Mouse (Mus musculus): ENCODE results near the gene Tmem222. TPM values are rescaled to one million over a fixed set of nuclear protein-coding genes. Genes with fewer than 3 reads are reported as not detected.

Tmem222 gene
- polyA plus RNA-seq, 1 experiment = 143 TPM

DNA sequence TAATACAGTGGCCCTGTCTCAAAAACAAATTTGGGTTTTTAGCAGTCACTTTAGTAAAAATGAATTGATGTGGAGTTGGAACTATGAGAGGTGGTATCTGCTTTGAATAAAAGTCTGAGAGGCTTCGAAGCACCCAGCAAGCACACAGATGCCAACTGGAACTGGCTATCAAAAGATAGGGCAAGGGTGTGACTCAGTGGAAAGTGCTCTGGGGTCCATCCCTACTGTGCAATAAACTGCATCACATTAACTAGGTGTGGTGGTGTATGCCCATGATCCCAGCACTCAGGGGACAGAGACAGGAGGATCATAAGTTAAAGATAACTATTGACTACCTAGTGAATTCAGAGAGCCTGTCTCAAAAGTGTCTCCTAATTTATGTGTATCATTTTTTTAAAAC, 13.7 kb upstream of the Tmem222 start:
- Histone ChIP-seq H3K36me3 (ENCODE audit: control insufficient read depth, insufficient read depth, low read length) (peaks cover 11% of the 10 kb centered on the region), H3K27ac (ENCODE audit: control insufficient read depth, insufficient read depth, low read length) (no peak overlapping the region), H3K4me3 (ENCODE audit: control insufficient read depth, insufficient read depth, low read length) (no peak overlapping the region), H3K27me3 (ENCODE audit: control insufficient read depth, insufficient read depth, low read length) (no peaks in the 10 kb centered on the region), H3K4me1 (replicated peaks; ENCODE audit: control insufficient read depth, insufficient read depth, low read length) (peaks cover 17% of the 10 kb centered on the region)
- WGBS = 98% methylated on average over 1 of the region's 1 CpGs
- TF ChIP-seq CTCF (IDR thresholded peaks at IDR 0.05; ENCODE audit: borderline replicate concordance, control insufficient read depth, extremely low read depth, insufficient read depth, low read length, poor library complexity) = no peak
- no peak for TF ChIP-seq POLR2A (IDR thresholded peaks at IDR 0.05; ENCODE audit: control insufficient read depth, extremely low read depth, insufficient read depth, low read length, poor library complexity)
- no peak for DNase-seq

GRCm38 (mm10) chr4:133286476-133287077, 9.0 kb upstream of the Tmem222 start:
- Histone ChIP-seq H3K27ac (ENCODE audit: control insufficient read depth, insufficient read depth, low read length) (no peak overlapping the region), H3K4me3 (ENCODE audit: control insufficient read depth, insufficient read depth, low read length) (no peak overlapping the region), H3K36me3 (ENCODE audit: control insufficient read depth, insufficient read depth, low read length) (no peaks in the 10 kb centered on the region), H3K27me3 (ENCODE audit: control insufficient read depth, insufficient read depth, low read length) (no peaks in the 10 kb centered on the region), H3K4me1 (replicated peaks; ENCODE audit: control insufficient read depth, insufficient read depth, low read length) (peaks cover 7% of the 10 kb centered on the region)
- no peak for TF ChIP-seq CTCF (IDR thresholded peaks at IDR 0.05; ENCODE audit: borderline replicate concordance, control insufficient read depth, extremely low read depth, insufficient read depth, low read length, poor library complexity)
- TF ChIP-seq POLR2A (IDR thresholded peaks at IDR 0.05; ENCODE audit: control insufficient read depth, extremely low read depth, insufficient read depth, low read length, poor library complexity) = no peak
- DNase-seq = no peak
- 90% methylated on average over 4 of the region's 4 CpGs for WGBS

DNA sequence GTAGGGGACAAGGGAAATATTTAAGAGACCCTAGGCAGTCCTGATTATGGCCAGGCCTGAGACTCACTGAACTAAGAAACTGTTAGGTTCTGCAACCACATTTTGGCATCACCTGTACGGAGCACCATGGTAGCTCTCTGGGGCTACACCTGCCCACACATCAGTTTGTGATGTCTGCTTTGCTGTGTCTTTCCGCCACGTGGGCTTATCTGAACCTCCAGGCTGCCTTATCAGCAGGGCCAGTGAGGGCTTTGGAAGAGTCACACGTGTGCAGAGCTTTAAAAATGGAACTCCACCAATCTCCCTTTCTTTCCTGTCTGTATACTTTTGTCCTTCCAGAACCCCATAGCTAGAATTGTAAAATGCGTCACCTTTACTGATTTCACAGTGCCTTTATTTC, 8.4 kb upstream of the Tmem222 start:
- WGBS = 67% methylated on average over 5 of the region's 5 CpGs
- Histone ChIP-seq H3K4me3 (ENCODE audit: control insufficient read depth, insufficient read depth, low read length) (no peak overlapping the region), H3K27me3 (ENCODE audit: control insufficient read depth, insufficient read depth, low read length) (no peaks in the 10 kb centered on the region), H3K36me3 (ENCODE audit: control insufficient read depth, insufficient read depth, low read length) (no peaks in the 10 kb centered on the region), H3K27ac (ENCODE audit: control insufficient read depth, insufficient read depth, low read length) (no peak overlapping the region), H3K4me1 (replicated peaks; ENCODE audit: control insufficient read depth, insufficient read depth, low read length) (peaks cover 7% of the 10 kb centered on the region)
- TF ChIP-seq POLR2A (IDR thresholded peaks at IDR 0.05; ENCODE audit: control insufficient read depth, extremely low read depth, insufficient read depth, low read length, poor library complexity) (no peak), CTCF (IDR thresholded peaks at IDR 0.05; ENCODE audit: borderline replicate concordance, control insufficient read depth, extremely low read depth, insufficient read depth, low read length, poor library complexity) (no peak)
- no peak for DNase-seq

GRCm38 (mm10) chr4:133285299-133285698, 7.7 kb upstream of the Tmem222 start:
- peaks cover 7% of the 10 kb centered on the region for H3K4me1 ChIP-seq (replicated peaks; ENCODE audit: control insufficient read depth, insufficient read depth, low read length)
- no peak overlapping the region for H3K4me3 ChIP-seq (ENCODE audit: control insufficient read depth, insufficient read depth, low read length)
- H3K27me3 ChIP-seq (ENCODE audit: control insufficient read depth, insufficient read depth, low read length) = no peaks in the 10 kb centered on the region
- DNase-seq = no peak
- no peak overlapping the region for H3K27ac ChIP-seq (ENCODE audit: control insufficient read depth, insufficient read depth, low read length)
- no peaks in the 10 kb centered on the region for H3K36me3 ChIP-seq (ENCODE audit: control insufficient read depth, insufficient read depth, low read length)
- TF ChIP-seq CTCF (IDR thresholded peaks at IDR 0.05; ENCODE audit: borderline replicate concordance, control insufficient read depth, extremely low read depth, insufficient read depth, low read length, poor library complexity) (no peak), POLR2A (IDR thresholded peaks at IDR 0.05; ENCODE audit: control insufficient read depth, extremely low read depth, insufficient read depth, low read length, poor library complexity) (no peak)
- 88% methylated on average over 3 of the region's 3 CpGs for WGBS

DNA sequence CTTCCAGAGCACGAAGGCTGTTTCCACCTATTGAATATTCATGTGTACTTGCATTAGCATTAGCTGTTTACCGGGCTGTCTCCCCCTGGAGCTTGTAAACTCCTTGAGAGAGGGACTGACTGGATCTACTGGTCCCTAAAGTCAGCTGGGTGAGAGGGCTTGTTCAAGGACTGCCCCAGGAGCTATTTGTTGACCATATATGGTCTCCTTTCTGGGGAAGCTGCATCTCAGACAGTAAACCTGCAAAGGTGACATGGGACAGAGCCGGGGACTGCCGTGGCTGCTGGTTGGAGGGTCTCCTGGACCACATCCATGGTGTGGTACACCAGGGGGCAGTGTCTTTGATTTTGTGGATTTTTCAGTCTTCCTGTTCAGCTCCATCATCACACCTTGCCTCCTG, 5.1 kb upstream of the Tmem222 start:
- no peak overlapping the region for H3K27ac ChIP-seq (ENCODE audit: control insufficient read depth, insufficient read depth, low read length)
- no peaks in the 10 kb centered on the region for H3K27me3 ChIP-seq (ENCODE audit: control insufficient read depth, insufficient read depth, low read length)
- WGBS = 90% methylated on average over 4 of the region's 4 CpGs
- no peaks in the 10 kb centered on the region for H3K36me3 ChIP-seq (ENCODE audit: control insufficient read depth, insufficient read depth, low read length)
- H3K4me1 ChIP-seq (replicated peaks; ENCODE audit: control insufficient read depth, insufficient read depth, low read length) = peaks cover 10% of the 10 kb centered on the region
- no peak for DNase-seq
- H3K4me3 ChIP-seq (ENCODE audit: control insufficient read depth, insufficient read depth, low read length) = no peak overlapping the region
- TF ChIP-seq POLR2A (IDR thresholded peaks at IDR 0.05; ENCODE audit: control insufficient read depth, extremely low read depth, insufficient read depth, low read length, poor library complexity) = no peak
- TF ChIP-seq CTCF (IDR thresholded peaks at IDR 0.05; ENCODE audit: borderline replicate concordance, control insufficient read depth, extremely low read depth, insufficient read depth, low read length, poor library complexity) = no peak

DNA sequence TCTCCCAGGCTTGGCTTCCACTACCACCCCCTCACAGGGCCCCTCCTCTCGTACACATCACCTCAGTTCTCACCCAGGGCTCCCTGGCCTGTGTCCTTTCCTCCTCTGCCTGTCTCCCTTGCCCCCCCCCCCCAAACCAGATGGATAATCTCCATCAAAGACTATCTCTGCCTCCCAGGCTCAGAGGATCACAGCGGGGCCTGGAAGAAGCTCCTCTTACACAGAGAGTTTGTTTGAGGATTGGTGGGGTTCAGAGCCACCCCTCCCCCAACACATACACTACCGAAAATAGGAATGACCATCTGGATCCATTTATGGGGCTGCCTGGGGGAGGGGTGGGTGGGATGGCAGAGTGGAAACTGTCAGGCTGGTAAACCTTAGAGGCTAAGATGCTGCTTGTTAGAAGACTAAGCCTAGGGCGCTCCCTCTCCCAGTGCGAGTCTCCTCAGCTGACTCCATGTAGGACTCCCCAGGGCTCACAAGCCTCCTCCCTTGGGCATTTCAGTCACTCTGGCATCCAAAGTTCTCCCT, 4.4 kb upstream of the Tmem222 start:
- Histone ChIP-seq H3K27me3 (ENCODE audit: control insufficient read depth, insufficient read depth, low read length) (no peaks in the 10 kb centered on the region), H3K27ac (ENCODE audit: control insufficient read depth, insufficient read depth, low read length) (no peak overlapping the region), H3K4me3 (ENCODE audit: control insufficient read depth, insufficient read depth, low read length) (no peak overlapping the region), H3K36me3 (ENCODE audit: control insufficient read depth, insufficient read depth, low read length) (no peaks in the 10 kb centered on the region), H3K4me1 (replicated peaks; ENCODE audit: control insufficient read depth, insufficient read depth, low read length) (peaks cover 10% of the 10 kb centered on the region)
- 94% methylated on average over 5 of the region's 5 CpGs for WGBS
- DNase-seq = no peak
- TF ChIP-seq POLR2A (IDR thresholded peaks at IDR 0.05; ENCODE audit: control insufficient read depth, extremely low read depth, insufficient read depth, low read length, poor library complexity) = no peak
- no peak for TF ChIP-seq CTCF (IDR thresholded peaks at IDR 0.05; ENCODE audit: borderline replicate concordance, control insufficient read depth, extremely low read depth, insufficient read depth, low read length, poor library complexity)
